Mouse (Mus musculus): Measurements from ENCODE around the gene Gm26657. TPM values are rescaled to one million over a fixed set of nuclear protein-coding genes. Genes with fewer than 3 reads are reported as not detected.

The Gm26657 gene
- polyA plus RNA-seq, 1 experiment from 2014 or later, result not detected

DNA sequence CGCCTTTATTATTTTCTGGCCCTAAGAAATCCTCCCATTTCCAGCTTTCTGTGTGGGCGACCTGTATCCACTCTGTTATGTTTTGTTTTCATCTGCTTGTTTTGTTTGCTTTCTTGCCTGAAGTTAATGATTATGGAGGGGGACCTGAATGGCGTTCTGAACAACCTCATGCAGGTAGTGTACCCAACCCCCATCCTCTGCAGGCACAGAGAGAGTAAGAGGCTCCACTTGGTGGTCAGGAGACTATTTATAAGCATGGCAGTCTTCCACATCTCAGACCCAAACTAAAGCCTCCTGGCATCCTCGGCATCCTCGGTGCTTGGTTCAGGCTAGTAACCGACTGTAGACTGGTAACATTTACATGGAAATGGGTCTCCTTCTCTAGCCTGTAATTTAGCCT, 17.5 kb upstream of the Gm26657 start:
- 50% methylated on average over 6 of the region's 6 CpGs for WGBS
- peak overlapping the region; percentile 13; the same call in 1 of the 2 replicates for H3K4me2 ChIP-seq
- peaks cover 43% of the 10 kb centered on the region for H3K4me1 ChIP-seq (replicated peaks)
- no peak overlapping the region for H3K9ac ChIP-seq
- H3K36me3 ChIP-seq, result no peaks in the 10 kb centered on the region
- H3K27me3 ChIP-seq, result no peaks in the 10 kb centered on the region
- no peak for ATAC-seq (replicated peaks; ENCODE audit: insufficient number of reproducible peaks, insufficient read depth, low FRiP score, low read depth)
- H3K27ac ChIP-seq, result no peak overlapping the region
- H3K9me3 ChIP-seq (replicated peaks), result no peaks in the 10 kb centered on the region
- no peak overlapping the region for H3K4me3 ChIP-seq

DNA sequence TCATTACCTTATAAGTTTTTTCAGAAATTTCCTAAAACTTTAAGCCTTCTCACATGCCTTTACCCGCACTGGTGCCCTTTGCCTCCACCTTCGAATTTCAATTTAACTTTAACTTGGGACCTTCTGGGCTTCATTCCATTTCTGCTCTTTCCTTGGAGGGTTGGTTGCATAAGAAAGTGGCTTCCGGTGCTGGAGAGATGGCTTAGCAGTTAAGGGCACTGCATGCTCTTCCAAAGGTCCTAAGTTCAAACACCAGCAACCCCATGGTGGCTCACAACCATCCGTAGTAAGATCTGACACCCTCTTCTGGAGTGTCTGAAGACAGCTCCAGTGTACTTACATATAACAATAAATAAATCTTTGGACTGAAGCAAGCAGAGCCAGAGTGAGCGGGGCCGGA, 16.6 kb upstream of the Gm26657 start:
- WGBS, result 90% methylated on average over 6 of the region's 6 CpGs
- H3K4me1 ChIP-seq (replicated peaks), result peaks cover 40% of the 10 kb centered on the region
- no peaks in the 10 kb centered on the region for H3K36me3 ChIP-seq
- no peaks in the 10 kb centered on the region for H3K9me3 ChIP-seq (replicated peaks)
- no peak overlapping the region for H3K4me3 ChIP-seq
- H3K9ac ChIP-seq, result no peak overlapping the region
- no peak overlapping the region for H3K4me2 ChIP-seq
- ATAC-seq (replicated peaks; ENCODE audit: insufficient number of reproducible peaks, insufficient read depth, low FRiP score, low read depth), result no peak
- no peak overlapping the region for H3K27ac ChIP-seq
- H3K27me3 ChIP-seq, result no peaks in the 10 kb centered on the region

DNA sequence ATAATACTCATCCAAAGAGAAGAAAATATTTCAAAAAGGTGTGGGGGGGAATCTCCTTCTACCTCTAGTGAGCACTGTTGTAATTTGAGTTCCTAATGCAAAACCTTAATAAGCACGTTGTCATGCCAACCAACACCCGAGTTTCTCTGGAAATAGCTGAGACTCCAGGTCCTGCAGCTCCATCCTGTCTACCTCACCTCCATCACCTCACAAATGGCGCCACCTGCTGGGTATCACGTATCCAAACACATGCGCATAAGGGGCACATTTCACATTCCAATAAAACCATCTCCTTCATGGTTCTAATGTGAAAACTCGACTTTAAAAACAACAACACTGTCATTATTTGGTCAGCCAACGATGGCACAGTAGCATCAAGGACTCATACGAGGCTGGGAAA, 14.0 kb upstream of the Gm26657 start:
- Histone ChIP-seq H3K4me3 (no peak overlapping the region), H3K4me2 (no peak overlapping the region), H3K9ac (no peak overlapping the region), H3K9me3 (replicated peaks) (no peaks in the 10 kb centered on the region), H3K36me3 (no peaks in the 10 kb centered on the region), H3K27me3 (no peaks in the 10 kb centered on the region), H3K27ac (no peak overlapping the region), H3K4me1 (replicated peaks) (peaks cover 16% of the 10 kb centered on the region)
- WGBS, result 49% methylated on average over 8 of the region's 8 CpGs
- ATAC-seq (replicated peaks; ENCODE audit: insufficient number of reproducible peaks, insufficient read depth, low FRiP score, low read depth), result no peak

DNA sequence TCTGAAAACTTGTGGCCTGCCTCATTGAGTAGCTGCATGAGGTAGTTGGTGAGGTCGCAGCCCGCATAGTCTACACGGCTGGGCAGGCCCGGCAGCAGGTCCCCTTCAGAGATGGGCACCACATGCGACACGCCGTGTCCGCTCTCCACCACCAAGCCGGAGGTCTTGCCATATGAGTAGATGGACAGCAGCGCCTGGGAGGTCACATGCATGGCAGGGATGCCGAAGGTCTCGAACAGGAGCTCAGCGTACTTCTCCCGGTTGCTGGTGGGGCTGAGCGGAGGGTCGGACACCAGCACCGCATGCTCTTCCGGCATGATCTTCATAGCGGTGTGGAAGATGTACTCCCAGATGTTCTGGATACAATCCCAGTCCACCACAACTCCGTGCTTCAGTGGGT, 741 bp downstream of the Gm26657 start:
- Histone ChIP-seq H3K36me3 (peaks cover 7% of the 10 kb centered on the region; the same call in 1 of the 2 replicates), H3K4me2 (no peak overlapping the region), H3K9ac (no peak overlapping the region), H3K27ac (no peak overlapping the region), H3K4me3 (no peak overlapping the region), H3K27me3 (no peaks in the 10 kb centered on the region), H3K9me3 (replicated peaks) (no peaks in the 10 kb centered on the region), H3K4me1 (replicated peaks) (no peaks in the 10 kb centered on the region)
- WGBS, result 95% methylated on average over 20 of the region's 20 CpGs
- no peak for ATAC-seq (replicated peaks; ENCODE audit: insufficient number of reproducible peaks, insufficient read depth, low FRiP score, low read depth)

DNA sequence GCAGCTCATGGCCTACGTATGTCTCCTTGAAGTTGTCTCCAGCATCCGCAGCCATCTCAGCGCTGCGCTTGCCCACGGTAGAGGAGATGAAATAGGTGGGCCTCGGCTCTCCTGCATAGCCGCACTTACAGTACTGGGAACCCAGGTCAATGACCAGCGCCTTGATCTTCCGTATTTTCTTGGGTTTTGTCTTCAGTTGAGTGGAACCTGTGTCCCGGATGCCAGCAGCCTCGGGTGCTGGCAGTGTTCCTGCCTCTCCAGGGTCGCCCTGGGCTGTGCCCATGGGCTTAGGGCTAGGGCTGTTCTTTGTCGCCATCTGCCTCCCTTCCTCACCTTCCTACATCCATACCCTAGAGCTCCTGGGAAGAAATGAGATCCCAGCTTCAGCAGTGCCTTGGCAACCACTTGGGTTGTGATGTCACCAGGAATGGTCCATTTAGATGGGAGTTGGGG, 1.2 kb downstream of the Gm26657 start, which contains the start of gene Actl7b:
Actl7b (minus strand) TSS at position 403 of the 453 bp plus-strand sequence.
- H3K4me1 ChIP-seq (replicated peaks), result no peaks in the 10 kb centered on the region
- H3K36me3 ChIP-seq, result peaks cover 7% of the 10 kb centered on the region; the same call in 1 of the 2 replicates
- no peak within 1 kb of the TSS for H3K4me3 ChIP-seq
- WGBS, result 92% methylated on average over 13 of the region's 13 CpGs
- no peaks in the 10 kb centered on the region for H3K9me3 ChIP-seq (replicated peaks)
- no peak within 1 kb of the TSS for H3K4me2 ChIP-seq
- no peak within 1 kb of the TSS for H3K9ac ChIP-seq
- no peak for ATAC-seq (replicated peaks; ENCODE audit: insufficient number of reproducible peaks, insufficient read depth, low FRiP score, low read depth)
- no peak within 1 kb of the TSS for H3K27ac ChIP-seq
- H3K27me3 ChIP-seq, result no peaks in the 10 kb centered on the region

DNA sequence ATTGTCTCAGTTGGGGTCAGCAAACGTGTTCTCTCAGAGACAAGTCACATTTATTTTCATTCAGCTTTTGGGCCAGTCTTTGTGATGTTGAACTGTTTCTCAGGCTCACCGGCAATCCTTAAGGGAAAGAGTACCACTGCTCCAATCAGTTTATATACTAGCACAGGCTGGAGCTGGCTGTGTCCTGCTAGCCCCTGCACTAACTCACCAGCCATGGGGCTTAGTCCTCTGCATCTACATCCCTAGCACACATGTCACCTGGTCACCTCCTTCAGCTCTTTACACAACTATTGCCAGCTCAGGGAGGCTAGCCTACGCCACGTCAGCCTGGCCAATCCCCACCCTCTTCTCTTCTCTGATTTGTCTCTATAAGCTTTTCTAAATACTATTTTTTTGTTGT, 2.8 kb downstream of the Gm26657 start:
- Histone ChIP-seq H3K36me3 (peaks cover 7% of the 10 kb centered on the region; the same call in 1 of the 2 replicates), H3K9me3 (replicated peaks) (no peaks in the 10 kb centered on the region), H3K27me3 (no peaks in the 10 kb centered on the region), H3K4me1 (replicated peaks) (no peaks in the 10 kb centered on the region), H3K27ac (no peak overlapping the region), H3K9ac (no peak overlapping the region), H3K4me2 (no peak overlapping the region), H3K4me3 (no peak overlapping the region)
- 82% methylated on average over 4 of the region's 4 CpGs for WGBS
- no peak for ATAC-seq (replicated peaks; ENCODE audit: insufficient number of reproducible peaks, insufficient read depth, low FRiP score, low read depth)

DNA sequence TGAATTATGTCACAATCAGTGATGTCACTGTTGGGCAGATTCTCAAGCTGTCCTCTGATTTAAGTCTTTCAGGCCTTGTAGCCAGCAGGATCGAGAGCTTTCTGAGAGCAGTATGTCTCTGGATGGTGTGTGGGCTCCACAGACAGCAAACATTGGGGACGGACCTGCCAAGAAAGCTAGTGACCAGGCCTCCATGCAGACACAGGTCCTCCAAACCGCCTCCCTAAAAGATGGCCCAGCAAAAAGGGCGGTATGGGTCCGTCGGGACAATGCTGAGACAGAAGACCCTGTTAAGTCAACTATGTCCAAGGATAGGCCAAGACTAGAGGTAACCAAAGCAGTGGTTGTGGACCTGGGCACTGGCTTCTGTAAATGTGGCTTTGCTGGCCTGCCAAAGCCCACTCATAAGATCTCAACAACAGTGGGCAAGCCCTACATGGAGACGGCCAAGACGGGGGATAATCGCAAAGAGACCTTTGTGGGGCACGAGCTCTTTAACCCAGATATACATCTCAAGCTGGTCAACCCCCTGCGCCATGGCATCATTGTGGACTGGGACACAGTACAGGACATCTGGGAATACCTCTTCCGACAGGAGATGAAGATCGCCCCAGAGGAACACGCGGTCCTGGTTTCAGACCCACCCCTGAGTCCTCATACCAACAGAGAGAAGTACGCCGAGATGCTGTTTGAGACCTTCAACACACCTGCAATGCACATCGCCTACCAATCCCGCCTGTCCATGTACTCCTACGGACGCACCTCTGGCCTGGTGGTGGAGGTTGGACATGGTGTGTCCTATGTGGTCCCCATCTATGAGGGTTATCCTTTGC, 3.7 kb downstream of the Gm26657 start, which contains the start of gene Actl7a:
Actl7a (plus strand) TSS at position 51 of the 833 bp plus-strand sequence.
- no peak within 1 kb of the TSS for H3K4me2 ChIP-seq
- peaks cover 8% of the 10 kb centered on the region for H3K36me3 ChIP-seq
- H3K27ac ChIP-seq, result no peak within 1 kb of the TSS
- H3K4me1 ChIP-seq (replicated peaks), result no peaks in the 10 kb centered on the region
- no peak within 1 kb of the TSS for H3K4me3 ChIP-seq
- no peaks in the 10 kb centered on the region for H3K27me3 ChIP-seq
- ATAC-seq (replicated peaks; ENCODE audit: insufficient number of reproducible peaks, insufficient read depth, low FRiP score, low read depth), result no peak
- 95% methylated on average over 21 of the region's 21 CpGs for WGBS
- no peaks in the 10 kb centered on the region for H3K9me3 ChIP-seq (replicated peaks)
- H3K9ac ChIP-seq, result no peak within 1 kb of the TSS

DNA sequence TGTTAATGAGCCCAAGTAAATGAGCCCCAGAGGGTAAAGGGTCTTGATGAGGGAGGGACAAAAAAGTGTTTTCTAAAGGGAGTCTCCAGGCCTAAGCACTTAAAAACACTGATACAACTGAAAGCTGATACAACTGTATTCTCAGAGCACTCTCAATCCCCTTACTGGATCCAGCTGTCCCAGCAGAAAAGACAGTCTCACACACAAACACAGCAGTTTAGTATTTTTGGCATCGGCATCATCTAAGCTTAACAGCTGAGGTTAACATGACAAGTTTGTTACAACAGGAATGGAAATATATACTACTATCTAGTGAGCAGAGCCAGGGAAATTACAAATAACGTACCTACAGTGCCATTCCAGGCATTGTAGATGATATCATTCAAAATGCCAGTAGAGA, 6.5 kb downstream of the Gm26657 start:
- Histone ChIP-seq H3K36me3 (peaks cover 29% of the 10 kb centered on the region), H3K27ac (no peak overlapping the region), H3K9ac (no peak overlapping the region), H3K4me1 (replicated peaks) (no peaks in the 10 kb centered on the region), H3K4me2 (no peak overlapping the region), H3K4me3 (no peak overlapping the region), H3K9me3 (replicated peaks) (no peaks in the 10 kb centered on the region), H3K27me3 (no peaks in the 10 kb centered on the region)
- ATAC-seq (replicated peaks; ENCODE audit: insufficient number of reproducible peaks, insufficient read depth, low FRiP score, low read depth), result no peak
- WGBS, result 83% methylated on average over 2 of the region's 2 CpGs

DNA sequence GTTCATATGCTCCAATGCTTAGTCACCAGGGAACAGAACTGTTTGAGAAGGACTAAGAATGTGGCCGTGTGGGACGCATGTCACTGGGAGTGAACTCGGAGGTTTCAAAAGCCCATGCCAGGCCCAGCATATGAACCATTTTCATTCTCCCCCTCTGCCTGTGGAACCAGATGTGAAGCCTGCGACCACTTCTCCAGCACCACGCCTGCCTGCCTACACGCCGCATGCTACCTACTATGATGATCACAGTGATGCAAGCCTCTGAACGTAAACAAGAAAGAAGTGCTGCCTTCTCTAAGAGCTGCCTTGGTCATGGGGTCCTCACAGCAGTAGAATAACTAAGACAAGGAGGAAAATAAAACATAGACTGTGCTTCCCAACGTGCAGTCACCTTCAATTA, 7.6 kb downstream of the Gm26657 start:
- no peak overlapping the region for H3K4me2 ChIP-seq
- no peak overlapping the region for H3K9ac ChIP-seq
- no peaks in the 10 kb centered on the region for H3K4me1 ChIP-seq (replicated peaks)
- H3K4me3 ChIP-seq, result no peak overlapping the region
- no peaks in the 10 kb centered on the region for H3K27me3 ChIP-seq
- peaks cover 37% of the 10 kb centered on the region for H3K36me3 ChIP-seq
- no peaks in the 10 kb centered on the region for H3K9me3 ChIP-seq (replicated peaks)
- no peak overlapping the region for H3K27ac ChIP-seq
- 93% methylated on average over 9 of the region's 9 CpGs for WGBS
- no peak for ATAC-seq (replicated peaks; ENCODE audit: insufficient number of reproducible peaks, insufficient read depth, low FRiP score, low read depth)

DNA sequence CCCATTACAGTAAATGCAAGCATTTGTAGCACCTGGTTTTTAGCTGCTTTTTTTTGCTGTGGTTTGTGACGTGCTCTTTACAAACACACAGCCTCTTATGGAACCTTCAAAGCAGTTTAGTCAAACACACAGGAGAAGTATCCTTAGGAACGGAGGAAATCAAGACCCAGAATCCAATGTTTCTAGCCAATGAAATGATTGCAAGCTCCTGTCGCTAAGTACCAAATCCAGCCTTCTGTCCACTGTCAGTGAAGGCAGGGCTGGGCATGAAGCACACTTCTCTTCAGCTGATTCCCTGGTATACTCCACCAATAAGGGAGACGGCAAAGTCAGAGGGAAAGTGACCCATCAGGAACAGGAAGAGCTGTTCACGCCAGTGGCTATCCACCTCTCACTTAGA, 16.2 kb downstream of the Gm26657 start:
- 86% methylated on average over 5 of the region's 5 CpGs for WGBS
- H3K4me2 ChIP-seq, result no peak overlapping the region
- H3K36me3 ChIP-seq, result peaks cover 90% of the 10 kb centered on the region
- no peak for ATAC-seq (replicated peaks; ENCODE audit: insufficient number of reproducible peaks, insufficient read depth, low FRiP score, low read depth)
- no peak overlapping the region for H3K4me3 ChIP-seq
- no peak overlapping the region for H3K9ac ChIP-seq
- H3K4me1 ChIP-seq (replicated peaks), result no peaks in the 10 kb centered on the region
- H3K27me3 ChIP-seq, result no peaks in the 10 kb centered on the region
- H3K27ac ChIP-seq, result no peak overlapping the region
- no peaks in the 10 kb centered on the region for H3K9me3 ChIP-seq (replicated peaks)

DNA sequence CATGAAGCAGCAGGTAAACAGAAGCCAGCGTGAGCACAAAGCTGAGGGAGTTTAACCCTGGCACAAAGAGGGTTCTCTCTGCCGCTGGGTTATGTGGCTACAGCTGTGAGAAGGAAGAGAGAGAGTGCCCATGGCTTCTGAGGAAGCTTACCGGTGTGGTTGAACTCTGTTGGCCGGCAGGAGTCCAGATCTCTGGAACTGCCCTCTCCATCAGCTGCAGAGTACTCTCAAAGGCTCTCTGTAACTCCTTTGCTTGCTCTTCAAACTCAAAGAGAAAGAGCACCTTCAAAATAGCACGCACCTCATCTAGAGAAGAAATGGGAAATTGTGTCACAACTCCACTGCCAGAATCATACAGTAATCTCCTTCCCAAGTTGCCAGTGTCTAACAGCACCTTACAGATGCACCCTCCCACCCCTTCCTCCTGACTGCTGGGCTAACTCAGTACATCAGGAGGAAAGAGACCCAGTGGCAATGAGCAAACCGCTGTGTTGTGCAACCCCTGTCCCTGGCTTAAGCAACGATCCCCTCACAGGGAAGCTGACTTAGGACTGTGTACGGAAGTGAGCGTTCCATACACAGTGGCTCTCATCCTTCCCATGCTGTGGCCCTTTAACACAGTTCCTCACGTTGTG, 17.2 kb downstream of the Gm26657 start:
- 89% methylated on average over 10 of the region's 10 CpGs for WGBS
- H3K4me1 ChIP-seq (replicated peaks), result no peaks in the 10 kb centered on the region
- H3K36me3 ChIP-seq, result peaks cover 89% of the 10 kb centered on the region
- no peaks in the 10 kb centered on the region for H3K9me3 ChIP-seq (replicated peaks)
- H3K27ac ChIP-seq, result no peak overlapping the region
- ATAC-seq (replicated peaks; ENCODE audit: insufficient number of reproducible peaks, insufficient read depth, low FRiP score, low read depth), result no peak
- no peak overlapping the region for H3K9ac ChIP-seq
- H3K4me3 ChIP-seq, result no peak overlapping the region
- H3K27me3 ChIP-seq, result no peaks in the 10 kb centered on the region
- no peak overlapping the region for H3K4me2 ChIP-seq
